Mouse (Mus musculus): Measurements from ENCODE around the gene Mlst8. TPM values are rescaled to one million over a fixed set of nuclear protein-coding genes. Genes with fewer than 3 reads are reported as not detected.
A peak's percentile ranks its signal among the peaks of the same experiment; 100 is the strongest.

Gene Mlst8
- polyA plus RNA-seq, 1 experiment from 2014 or later: 30.3 TPM

DNA sequence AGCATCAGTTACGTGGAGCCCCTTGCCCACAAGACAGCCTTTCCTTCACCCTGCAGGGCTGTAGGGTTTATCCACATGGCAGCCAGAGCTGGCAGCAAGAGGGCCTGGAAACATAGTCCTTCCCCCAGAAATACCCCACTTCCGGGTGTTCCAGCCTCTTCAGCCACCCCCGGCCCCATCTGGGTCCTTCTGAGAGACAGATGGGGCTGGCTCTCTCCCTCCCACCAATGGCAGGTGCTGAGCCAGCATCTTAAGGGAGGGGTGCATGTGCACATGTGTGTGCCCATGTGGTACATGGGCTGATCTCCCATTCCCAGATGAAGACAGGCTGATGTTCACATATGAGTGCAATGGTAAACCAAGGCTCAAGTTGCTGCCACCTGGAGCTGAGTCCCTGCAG lies 16.6 kb upstream of the Mlst8 start:
- H3K4me1 ChIP-seq (ENCODE audit: control insufficient read depth, insufficient read depth, low read length): no peaks in the 10 kb centered on the region
- 70% methylated on average over 3 of the region's 3 CpGs for WGBS
- ATAC-seq (ENCODE audit: insufficient number of reproducible peaks, low FRiP score, low TSS enrichment, low read depth) (no peak), DNase-seq (ENCODE audit: low spot score) (no peak)
- no peak overlapping the region for H3K27ac ChIP-seq (replicated peaks; ENCODE audit: low read depth, low read length)
- H3K4me3 ChIP-seq (ENCODE audit: low read depth, low read length): no peak overlapping the region
- no peak overlapping the region for H3K9ac ChIP-seq (ENCODE audit: low read length)
- H3K36me3 ChIP-seq (ENCODE audit: control insufficient read depth, insufficient read depth, low read length): no peaks in the 10 kb centered on the region
- H3K27me3 ChIP-seq (ENCODE audit: control insufficient read depth, insufficient read depth, low read length): no peaks in the 10 kb centered on the region; the same call in 1 of the 2 replicates
- H3K9me3 ChIP-seq (ENCODE audit: control insufficient read depth, low read length): no peaks in the 10 kb centered on the region
- no peak overlapping the region for H3K4me2 ChIP-seq (ENCODE audit: low read depth, severe bottlenecking)

DNA sequence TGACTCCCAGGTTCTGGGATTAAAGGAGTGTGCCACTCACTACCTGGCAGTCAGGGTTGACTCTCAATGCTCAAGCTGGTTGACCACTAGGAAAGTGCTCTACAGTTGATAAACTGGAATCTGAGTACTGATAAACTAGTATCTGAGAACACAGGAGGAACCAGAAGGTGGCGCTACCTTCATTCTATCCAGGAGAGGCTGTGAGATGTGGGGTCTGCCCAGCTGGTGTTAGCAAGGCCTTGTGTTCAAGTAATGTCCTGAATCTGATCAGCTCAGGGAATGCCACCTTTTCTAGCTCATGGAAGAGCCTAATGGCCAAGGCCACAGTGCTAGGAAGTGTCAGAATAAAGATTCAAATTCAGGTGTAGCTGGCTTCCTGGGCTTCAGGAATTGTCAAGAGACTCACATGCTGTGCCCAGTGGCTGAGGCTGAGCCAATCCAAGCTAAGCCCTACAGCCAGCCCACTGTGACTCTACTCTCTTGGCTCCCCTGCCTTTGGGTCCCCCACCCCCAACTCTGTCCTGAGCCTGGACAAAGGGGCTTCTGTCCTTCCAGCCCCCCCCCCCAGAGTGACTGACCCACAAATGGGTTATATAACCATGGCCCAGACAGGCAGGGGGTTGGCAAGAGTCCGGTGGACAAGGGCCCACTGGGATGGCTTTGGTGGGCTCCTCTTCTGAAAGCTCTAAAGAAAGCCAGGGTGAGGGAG lies 15.9 kb upstream of the Mlst8 start:
- 44% methylated on average over 2 of the region's 2 CpGs for WGBS
- Histone ChIP-seq H3K9me3 (ENCODE audit: control insufficient read depth, low read length) (no peaks in the 10 kb centered on the region), H3K27me3 (ENCODE audit: control insufficient read depth, insufficient read depth, low read length) (peaks cover under 1% of the 10 kb centered on the region), H3K4me2 (ENCODE audit: low read depth, severe bottlenecking) (no peak overlapping the region), H3K27ac (replicated peaks; ENCODE audit: low read depth, low read length) (no peak overlapping the region), H3K9ac (ENCODE audit: low read length) (no peak overlapping the region), H3K4me1 (ENCODE audit: control insufficient read depth, insufficient read depth, low read length) (0 out of 2 replicates have a peak, but pooled peaks cover under 1% of the 10 kb centered on the region), H3K36me3 (ENCODE audit: control insufficient read depth, insufficient read depth, low read length) (no peaks in the 10 kb centered on the region), H3K4me3 (ENCODE audit: low read depth, low read length) (no peak overlapping the region)
- peak; percentile 77 for DNase-seq (ENCODE audit: low spot score)
- no peak for ATAC-seq (ENCODE audit: insufficient number of reproducible peaks, low FRiP score, low TSS enrichment, low read depth)

DNA sequence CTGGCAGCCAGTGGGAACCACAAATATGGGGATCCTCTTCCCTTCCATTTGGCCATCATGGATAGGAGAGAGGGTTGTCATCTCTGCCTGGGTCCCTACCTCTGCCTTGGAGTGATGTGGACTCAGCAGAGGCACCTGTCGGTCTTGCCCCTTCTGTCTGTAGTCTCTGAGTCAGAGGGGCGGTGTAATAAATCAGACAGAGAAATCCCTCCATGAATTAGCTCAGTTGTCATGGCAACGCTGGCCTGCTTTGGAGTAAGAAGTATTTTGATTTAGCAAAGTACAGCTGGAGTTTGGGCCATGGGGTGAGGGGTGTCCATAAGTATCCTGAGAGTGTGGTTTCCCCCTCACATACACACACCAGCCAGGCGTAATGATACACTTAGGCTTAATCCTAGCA lies 11.5 kb upstream of the Mlst8 start:
- no peak overlapping the region for H3K9ac ChIP-seq (ENCODE audit: low read length)
- H3K4me2 ChIP-seq (ENCODE audit: low read depth, severe bottlenecking): no peak overlapping the region
- WGBS: 85% methylated on average over 4 of the region's 4 CpGs
- H3K27me3 ChIP-seq (ENCODE audit: control insufficient read depth, insufficient read depth, low read length): peaks cover 9% of the 10 kb centered on the region
- no peaks in the 10 kb centered on the region for H3K36me3 ChIP-seq (ENCODE audit: control insufficient read depth, insufficient read depth, low read length)
- H3K27ac ChIP-seq (replicated peaks; ENCODE audit: low read depth, low read length): no peak overlapping the region
- no peak for ATAC-seq (ENCODE audit: insufficient number of reproducible peaks, low FRiP score, low TSS enrichment, low read depth)
- no peaks in the 10 kb centered on the region for H3K9me3 ChIP-seq (ENCODE audit: control insufficient read depth, low read length)
- no peak overlapping the region for H3K4me3 ChIP-seq (ENCODE audit: low read depth, low read length)
- no peak for DNase-seq (ENCODE audit: low spot score)
- H3K4me1 ChIP-seq (ENCODE audit: control insufficient read depth, insufficient read depth, low read length): peaks cover 10% of the 10 kb centered on the region

DNA sequence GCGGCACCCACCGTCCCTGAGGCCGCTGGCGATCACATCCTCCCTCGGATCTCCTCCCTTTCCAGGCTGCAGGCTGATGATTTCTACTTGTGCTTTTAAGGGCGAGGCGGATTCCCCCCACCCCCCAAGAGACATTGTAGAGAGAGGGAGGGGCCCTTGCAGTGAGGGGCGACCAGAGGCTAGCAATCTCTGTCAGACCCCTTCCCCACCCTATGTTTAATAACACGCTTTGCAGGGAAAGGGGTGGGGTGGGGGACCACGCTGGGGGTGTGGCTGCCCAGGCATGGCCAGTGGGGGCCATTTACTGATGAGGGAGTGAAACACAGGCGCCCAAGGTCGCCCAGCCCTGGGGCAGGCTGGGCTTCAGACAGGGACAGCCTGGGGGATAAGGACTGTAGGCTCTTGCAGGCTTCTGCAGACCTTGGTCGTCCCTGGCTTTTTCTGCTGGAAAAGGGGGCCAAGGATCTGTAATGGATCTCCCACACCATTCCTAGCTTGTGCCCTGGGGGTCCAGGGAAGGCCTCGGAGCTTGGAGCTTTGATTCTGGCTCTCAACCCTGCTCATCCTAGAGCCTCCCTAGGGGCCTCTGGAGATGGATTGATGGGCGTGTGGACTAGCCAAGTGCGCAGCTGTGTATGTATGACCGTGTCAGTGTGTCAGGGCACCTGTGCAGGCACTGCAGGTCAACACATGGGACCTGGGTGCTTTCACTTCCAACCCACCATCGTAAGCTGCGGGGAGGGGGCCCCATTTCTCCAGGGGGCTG lies 10.6 kb upstream of the Mlst8 start:
- Histone ChIP-seq H3K4me3 (ENCODE audit: low read depth, low read length) (peak overlapping the region; percentile 82), H3K36me3 (ENCODE audit: control insufficient read depth, insufficient read depth, low read length) (no peaks in the 10 kb centered on the region), H3K9me3 (ENCODE audit: control insufficient read depth, low read length) (no peaks in the 10 kb centered on the region), H3K27me3 (ENCODE audit: control insufficient read depth, insufficient read depth, low read length) (peaks cover 9% of the 10 kb centered on the region), H3K9ac (ENCODE audit: low read length) (peak overlapping the region; percentile 78), H3K4me2 (ENCODE audit: low read depth, severe bottlenecking) (peak overlapping the region; percentile 80), H3K27ac (replicated peaks; ENCODE audit: low read depth, low read length) (no peak overlapping the region), H3K4me1 (ENCODE audit: control insufficient read depth, insufficient read depth, low read length) (peaks cover 12% of the 10 kb centered on the region)
- ATAC-seq (ENCODE audit: insufficient number of reproducible peaks, low FRiP score, low TSS enrichment, low read depth) (peak; percentile 3; the same call in 1 of the 2 replicates), DNase-seq (ENCODE audit: low spot score) (no peak)
- 20% methylated on average over 19 of the region's 19 CpGs for WGBS

DNA sequence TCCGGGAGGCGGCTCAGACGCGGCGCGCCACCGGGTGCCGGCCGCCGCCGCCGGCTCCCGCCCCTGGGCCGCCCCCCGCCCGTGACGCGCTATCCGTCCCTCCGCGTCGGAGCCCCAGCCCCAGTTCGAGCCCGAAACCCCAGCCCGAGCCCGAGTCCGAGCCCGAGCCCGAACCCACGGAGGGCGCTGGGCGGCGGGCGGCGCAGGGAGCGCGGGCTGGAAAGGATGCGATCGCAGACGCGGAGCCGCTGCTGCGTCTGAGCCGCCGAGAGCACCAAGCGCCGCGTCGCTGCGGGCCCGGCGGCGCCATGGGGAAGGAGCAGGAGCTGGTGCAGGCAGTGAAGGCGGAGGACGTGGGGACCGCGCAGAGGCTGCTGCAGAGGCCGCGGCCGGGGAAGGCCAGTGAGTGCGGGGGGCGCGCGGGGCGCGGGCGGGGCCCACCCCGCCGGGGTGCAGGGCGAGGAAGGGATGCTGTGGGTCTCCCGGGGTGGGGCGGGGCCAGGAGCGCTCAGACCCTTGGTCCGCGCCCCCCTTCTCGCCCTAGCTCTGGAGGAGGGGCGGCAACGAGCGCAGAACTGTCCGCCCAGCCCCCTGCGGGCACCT lies 9.9 kb upstream of the Mlst8 start:
- ATAC-seq (ENCODE audit: insufficient number of reproducible peaks, low FRiP score, low TSS enrichment, low read depth): peak; percentile 36
- DNase-seq (ENCODE audit: low spot score): peak; percentile 61
- Histone ChIP-seq H3K4me2 (ENCODE audit: low read depth, severe bottlenecking) (peak overlapping the region; percentile 80), H3K4me1 (ENCODE audit: control insufficient read depth, insufficient read depth, low read length) (peaks cover 12% of the 10 kb centered on the region), H3K36me3 (ENCODE audit: control insufficient read depth, insufficient read depth, low read length) (no peaks in the 10 kb centered on the region), H3K9ac (ENCODE audit: low read length) (peak overlapping the region; percentile 78), H3K27ac (replicated peaks; ENCODE audit: low read depth, low read length) (no peak overlapping the region), H3K9me3 (ENCODE audit: control insufficient read depth, low read length) (no peaks in the 10 kb centered on the region), H3K27me3 (ENCODE audit: control insufficient read depth, insufficient read depth, low read length) (peaks cover 9% of the 10 kb centered on the region), H3K4me3 (ENCODE audit: low read depth, low read length) (peak overlapping the region; percentile 82)
- WGBS: 1% methylated on average over 60 of the region's 81 CpGs

DNA sequence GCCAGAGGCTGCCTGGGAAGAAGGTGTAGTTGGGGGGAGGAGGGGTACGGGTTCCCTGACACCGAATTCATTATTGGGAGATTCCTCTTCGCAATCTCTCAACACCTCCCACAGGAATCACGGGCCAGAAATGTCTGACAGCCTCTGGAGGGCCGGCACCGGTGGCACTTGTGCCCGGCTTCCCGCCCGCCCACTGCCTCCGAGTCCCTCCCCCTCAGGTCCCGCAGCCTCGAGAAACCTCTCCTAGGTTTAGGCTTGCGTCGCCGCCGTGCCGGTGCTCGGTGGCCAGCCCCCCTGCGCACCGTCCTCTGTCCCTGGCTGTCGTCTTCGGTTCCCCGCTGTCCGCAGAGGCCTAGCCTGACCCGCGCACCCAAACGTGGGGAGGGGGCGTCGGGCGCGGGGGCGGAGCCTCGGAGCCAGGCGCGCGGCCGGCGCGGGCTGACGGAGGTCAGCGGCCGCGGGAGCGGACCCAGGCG lies 9.3 kb upstream of the Mlst8 start, which contains the start of gene Caskin1:
Gene Caskin1 (plus strand): TSS at position 416 of the 476 bp plus-strand sequence.
- under 1% methylated on average over 40 of the region's 45 CpGs for WGBS
- DNase-seq (ENCODE audit: low spot score): peak; percentile 53
- H3K4me1 ChIP-seq (ENCODE audit: control insufficient read depth, insufficient read depth, low read length): peaks cover 12% of the 10 kb centered on the region

DNA sequence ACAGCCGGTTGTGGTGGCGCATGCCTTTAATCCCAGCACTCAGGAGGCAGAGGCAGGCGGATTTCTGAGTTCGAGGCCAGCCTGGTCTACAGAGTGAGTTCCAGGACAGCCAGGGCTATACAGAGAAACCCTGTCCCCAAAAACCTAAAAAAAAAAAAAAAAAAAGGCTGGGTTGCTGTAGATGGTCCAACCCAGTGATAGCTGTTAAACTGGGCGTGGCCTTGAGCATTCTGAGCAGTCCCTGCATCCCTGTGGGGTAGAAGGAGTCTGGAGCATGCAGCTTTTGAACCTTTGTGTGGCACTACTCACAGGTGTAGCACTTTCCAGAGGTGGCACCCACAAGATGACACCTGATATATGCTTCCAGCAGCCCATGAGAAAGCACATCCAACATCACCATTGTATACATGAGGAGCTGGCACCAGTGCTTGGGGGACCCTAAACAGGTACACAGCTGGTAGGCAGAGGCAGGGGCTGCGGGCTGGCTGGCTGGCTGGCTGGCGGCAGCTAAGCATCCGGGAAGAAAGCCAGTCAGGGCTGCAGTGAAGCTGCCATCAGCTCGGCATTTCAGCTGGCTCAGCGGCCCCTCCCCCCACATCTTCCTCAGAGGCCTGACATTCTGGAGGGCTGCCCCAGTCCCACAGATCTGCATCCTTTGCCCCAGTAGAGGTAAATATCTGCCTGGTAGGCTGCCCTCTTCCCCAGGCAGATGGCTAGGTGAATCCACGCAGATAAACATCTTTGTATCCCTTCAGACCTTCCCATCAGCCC lies 6.4 kb upstream of the Mlst8 start:
- peak; percentile 55 for DNase-seq (ENCODE audit: low spot score)
- H3K9ac ChIP-seq (ENCODE audit: low read length): no peak overlapping the region

More for the DNA sequence above, 9.3 kb upstream of the Mlst8 start, which contains the start of gene Caskin1:
- H3K36me3 ChIP-seq (ENCODE audit: control insufficient read depth, insufficient read depth, low read length): no peaks in the 10 kb centered on the region
- peaks cover 9% of the 10 kb centered on the region for H3K27me3 ChIP-seq (ENCODE audit: control insufficient read depth, insufficient read depth, low read length)
- peak within 1 kb of the TSS; percentile 82 for H3K4me3 ChIP-seq (ENCODE audit: low read depth, low read length)
- no peaks in the 10 kb centered on the region for H3K9me3 ChIP-seq (ENCODE audit: control insufficient read depth, low read length)
- H3K27ac ChIP-seq (replicated peaks; ENCODE audit: low read depth, low read length): no peak within 1 kb of the TSS
- peak; percentile 73 for ATAC-seq (ENCODE audit: insufficient number of reproducible peaks, low FRiP score, low TSS enrichment, low read depth)
- peak within 1 kb of the TSS; percentile 80 for H3K4me2 ChIP-seq (ENCODE audit: low read depth, severe bottlenecking)
- H3K9ac ChIP-seq (ENCODE audit: low read length): peak within 1 kb of the TSS; percentile 78

More for the DNA sequence above, 6.4 kb upstream of the Mlst8 start:
- H3K4me3 ChIP-seq (ENCODE audit: low read depth, low read length): no peak overlapping the region
- H3K4me1 ChIP-seq (ENCODE audit: control insufficient read depth, insufficient read depth, low read length): peaks cover 12% of the 10 kb centered on the region
- no peak for ATAC-seq (ENCODE audit: insufficient number of reproducible peaks, low FRiP score, low TSS enrichment, low read depth)
- H3K27ac ChIP-seq (replicated peaks; ENCODE audit: low read depth, low read length): no peak overlapping the region
- no peaks in the 10 kb centered on the region for H3K36me3 ChIP-seq (ENCODE audit: control insufficient read depth, insufficient read depth, low read length)
- no peaks in the 10 kb centered on the region for H3K9me3 ChIP-seq (ENCODE audit: control insufficient read depth, low read length)
- 42% methylated on average over 11 of the region's 11 CpGs for WGBS
- no peak overlapping the region for H3K4me2 ChIP-seq (ENCODE audit: low read depth, severe bottlenecking)
- peaks cover 9% of the 10 kb centered on the region for H3K27me3 ChIP-seq (ENCODE audit: control insufficient read depth, insufficient read depth, low read length)
